Mouse (Mus musculus): ENCODE results near the gene Celf2.

Celf2 gene

DNA sequence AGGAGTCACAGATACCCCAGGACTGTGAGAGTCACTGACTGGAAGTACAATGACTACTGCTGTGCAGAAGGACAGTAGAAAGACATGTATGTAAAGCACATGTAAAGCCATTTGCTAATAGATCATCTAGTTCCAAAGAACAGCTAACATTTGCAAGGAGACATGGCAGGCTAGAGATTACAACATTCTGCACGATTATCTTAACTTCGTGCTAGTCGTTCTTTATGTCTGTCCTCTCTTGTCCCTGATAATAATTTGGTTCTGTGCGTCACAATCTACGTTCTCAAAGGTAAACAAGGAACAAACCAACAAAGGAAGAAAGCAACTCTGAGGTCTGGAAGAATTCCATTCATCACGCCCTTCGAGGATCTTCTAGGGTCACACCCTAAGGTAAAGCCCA is 805.0 kb downstream of the Celf2 start:
- no peak for DNase-seq (ENCODE audit: low read depth, low spot score)

DNA sequence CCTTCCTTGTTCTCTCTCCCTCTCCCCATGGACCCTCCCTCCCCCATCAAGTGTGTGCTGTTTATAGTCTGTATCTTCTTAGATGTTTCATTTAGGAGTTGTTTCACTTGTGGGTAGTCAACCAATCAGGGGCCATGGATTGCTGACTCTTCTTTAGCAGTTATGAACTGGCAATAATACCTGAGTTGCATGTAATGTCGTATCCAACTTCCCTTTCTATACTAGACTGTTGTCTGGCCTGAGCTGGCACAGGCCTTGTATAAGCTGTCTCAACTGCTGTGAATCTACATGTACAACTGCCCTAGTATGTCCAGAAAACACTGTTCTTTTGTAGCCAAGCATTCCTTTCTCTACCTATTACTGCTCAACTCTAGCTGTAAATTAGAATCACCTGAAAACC is 813.0 kb downstream of the Celf2 start:
- DNase-seq (ENCODE audit: low read depth, low spot score), result no peak

DNA sequence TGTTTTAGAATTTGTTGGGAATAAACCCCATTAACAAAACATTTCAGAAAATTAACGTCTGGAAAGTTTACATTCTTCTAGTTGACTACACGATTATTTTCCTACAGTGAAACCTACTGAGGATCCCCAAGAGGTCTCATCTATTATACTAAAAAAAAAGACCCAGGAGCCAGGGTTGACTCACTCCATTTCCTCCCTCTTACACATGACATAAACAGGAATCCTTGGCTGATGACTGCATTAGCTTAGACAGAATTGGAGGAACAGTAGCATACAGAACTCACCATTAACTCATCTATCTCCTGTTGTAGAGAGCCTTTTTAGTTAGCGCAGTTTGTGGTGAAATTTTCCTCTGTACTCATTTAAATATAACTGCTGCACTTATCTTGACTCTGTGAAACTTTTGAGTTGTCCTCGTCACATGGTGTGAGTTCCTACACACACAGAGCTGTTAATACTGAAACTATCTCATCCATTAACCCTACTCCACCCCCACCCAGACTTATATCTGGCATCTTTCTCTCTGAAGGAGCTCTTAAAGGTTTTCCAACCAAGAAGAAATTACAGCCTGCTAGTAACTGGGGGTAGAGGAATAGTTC is 813.9 kb downstream of the Celf2 start:
- DNase-seq (ENCODE audit: low read depth, low spot score), result no peak

DNA sequence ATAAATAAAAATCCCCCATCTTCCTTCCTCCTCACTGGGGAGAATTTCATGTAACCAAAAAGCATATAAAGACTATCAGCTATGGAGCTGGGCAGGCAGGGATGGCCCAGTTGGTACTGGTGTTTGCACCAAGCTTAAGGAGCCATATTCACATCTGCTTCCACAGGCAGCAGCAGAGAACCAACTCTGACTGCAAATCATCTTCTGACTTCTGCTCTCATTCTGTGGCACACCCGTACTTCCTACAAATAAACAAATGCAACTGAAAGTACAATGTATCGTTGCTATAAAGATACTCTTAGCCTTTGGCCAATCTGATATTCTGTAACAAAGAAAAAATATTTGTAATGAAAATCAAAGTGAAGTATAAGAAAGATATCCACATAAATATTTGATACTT is 819.7 kb downstream of the Celf2 start:
- DNase-seq (ENCODE audit: low read depth, low spot score), result no peak

DNA sequence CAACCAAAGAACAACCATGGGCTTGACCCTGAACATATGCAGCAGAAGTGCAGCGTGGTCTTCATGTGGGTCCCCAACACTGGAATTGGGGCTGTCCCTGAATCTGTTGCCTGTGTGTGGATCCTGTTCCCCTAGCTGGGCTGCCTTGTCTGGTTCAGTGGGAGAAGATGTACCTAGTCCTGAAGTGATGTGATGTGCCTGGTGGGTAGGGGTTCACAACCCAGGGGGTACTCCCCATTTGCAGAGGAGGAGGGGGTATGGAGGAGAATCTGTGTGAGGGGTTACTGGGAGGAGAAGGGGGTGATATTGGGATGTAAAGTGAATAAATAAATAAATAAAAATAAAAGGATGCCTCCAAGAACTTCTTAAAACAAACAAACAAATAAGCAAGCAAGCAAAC is 831.1 kb downstream of the Celf2 start:
- no peak for DNase-seq (ENCODE audit: low read depth, low spot score)

DNA sequence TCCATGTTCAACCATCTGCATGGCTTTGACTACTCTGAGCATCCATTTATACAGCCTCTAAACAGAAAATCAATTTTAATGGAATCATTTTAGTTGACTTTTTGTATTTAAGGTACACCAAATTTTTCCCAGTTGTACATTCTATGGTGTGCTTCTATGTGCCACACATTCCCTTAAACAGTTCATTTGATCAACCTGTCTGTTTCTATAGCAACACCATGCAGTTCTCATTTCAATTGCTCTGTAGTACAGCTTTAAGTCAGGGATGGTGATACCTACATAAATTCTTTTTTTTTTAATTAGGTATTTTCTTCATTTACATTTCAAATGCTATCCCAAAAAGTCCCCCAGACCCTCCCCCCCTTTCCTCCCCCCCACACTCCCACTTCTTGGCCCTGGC is 831.9 kb downstream of the Celf2 start:
- DNase-seq (ENCODE audit: low read depth, low spot score), result no peak

DNA sequence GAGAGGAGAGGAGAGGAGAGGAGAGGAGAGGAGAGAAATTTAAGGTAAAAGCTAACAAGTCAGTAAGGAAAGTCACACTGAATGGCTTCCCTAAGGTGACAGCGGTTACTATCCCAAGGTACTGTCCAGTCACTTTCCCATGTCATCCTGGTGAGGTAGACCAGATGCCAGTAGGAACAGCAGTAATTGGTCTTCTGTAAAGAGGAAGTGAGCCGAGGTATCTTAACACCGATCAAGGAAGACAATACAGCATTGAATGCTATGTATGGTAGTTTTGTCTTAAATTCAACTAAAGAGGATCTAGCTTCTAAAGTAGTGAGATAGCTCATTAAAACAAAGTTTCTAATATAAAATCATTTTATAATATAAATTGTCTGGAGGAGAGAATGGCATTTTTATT is 835.0 kb downstream of the Celf2 start:
- DNase-seq (ENCODE audit: low read depth, low spot score), result no peak

DNA sequence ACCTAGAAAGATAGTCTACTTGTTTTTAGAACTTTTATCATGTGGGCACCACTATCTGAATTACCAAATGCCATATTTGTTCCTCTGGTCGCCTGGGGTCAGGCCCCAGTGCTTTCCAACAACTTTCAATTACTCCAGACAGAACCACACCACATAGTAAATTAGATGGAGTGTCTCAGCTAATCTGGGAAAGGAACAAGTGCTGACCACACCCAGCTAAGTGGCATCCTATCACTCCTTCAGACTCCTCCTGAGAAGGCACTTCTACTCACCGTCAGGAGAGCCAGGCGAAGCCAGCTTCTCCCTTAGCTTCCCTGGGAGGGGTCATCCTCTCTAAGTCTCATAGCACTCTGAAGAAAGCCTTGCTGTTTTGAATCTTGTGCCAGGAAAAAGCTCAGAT is 835.9 kb downstream of the Celf2 start:
- no peak for DNase-seq (ENCODE audit: low read depth, low spot score)

DNA sequence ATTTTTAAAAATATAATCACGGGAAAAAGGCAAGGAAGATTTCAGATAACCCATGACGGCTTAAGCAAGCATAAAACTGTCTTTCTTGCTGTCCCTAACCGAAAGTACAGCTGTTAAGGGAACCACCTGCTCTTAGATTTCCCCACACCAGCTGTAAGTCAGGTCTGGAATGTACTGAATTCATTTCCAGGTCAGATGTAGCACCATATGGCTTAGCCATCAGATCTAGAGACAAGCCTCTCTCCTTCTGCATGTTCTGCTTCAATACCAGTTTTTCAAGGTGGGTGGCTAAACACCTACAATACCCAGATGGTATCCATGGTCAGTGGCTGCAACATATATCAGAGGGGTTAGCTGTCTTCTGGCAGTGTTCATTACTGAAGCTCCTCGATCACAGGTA is 841.8 kb downstream of the Celf2 start:
- no peak for DNase-seq (ENCODE audit: low read depth, low spot score)

DNA sequence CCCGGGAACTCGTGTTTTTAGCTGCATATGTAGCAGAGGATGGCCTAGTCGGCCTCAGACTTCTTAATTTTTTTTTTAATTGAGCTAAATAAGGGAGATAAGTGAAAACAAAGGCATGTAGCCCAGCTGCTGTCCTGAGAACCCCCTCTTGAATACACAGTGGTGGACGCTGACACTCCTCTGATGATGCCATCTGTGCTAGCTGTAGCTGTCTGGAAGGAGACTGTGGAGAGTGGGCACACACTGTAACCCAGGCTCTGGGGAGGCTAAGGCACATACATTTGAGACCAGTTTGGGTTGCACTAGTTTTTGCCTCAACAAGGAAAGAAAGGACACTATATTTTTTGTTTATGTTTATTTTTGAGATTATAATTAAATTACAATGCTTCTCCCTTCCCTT is 849.5 kb downstream of the Celf2 start:
- no peak for DNase-seq (ENCODE audit: low read depth, low spot score)

DNA sequence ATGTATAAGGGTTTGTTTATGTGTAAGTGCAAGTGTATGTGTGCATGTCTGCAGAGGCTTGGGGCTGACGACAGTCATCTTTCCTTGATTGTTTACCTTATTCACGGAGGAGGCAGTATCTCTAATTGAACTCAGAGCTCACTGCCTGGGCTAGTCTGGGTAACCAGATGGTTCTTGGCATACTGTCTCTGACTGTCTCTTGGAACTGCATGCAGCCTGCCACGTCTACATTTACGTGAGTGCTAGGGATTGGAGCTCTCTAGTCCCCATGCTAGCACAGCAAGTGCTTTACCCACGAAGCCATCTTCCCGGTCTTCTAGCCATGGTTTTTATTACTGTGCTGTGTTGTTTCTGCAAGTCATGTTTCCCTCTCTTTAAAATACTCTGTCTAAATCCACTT is 855.6 kb downstream of the Celf2 start:
- DNase-seq (ENCODE audit: low read depth, low spot score), result no peak

DNA sequence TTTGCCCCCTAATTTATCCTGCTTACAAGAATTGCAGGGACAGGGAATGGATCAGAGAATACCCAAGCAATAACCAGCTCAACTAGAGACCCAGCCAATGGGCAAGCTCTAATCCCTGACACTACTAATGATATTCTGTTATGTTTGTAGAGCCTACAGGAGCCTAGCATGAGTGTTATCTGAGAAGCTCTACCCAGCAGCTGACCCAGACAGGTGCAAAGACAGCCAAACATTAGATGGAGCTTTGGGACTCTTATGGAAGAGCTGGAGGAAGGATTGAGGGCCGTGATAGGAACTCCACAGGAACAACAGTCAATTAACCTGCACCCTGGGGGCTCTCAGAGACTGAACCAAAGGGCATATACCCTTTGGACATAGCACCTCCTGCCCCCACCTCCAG is 857.7 kb downstream of the Celf2 start:
- no peak for DNase-seq (ENCODE audit: low read depth, low spot score)

DNA sequence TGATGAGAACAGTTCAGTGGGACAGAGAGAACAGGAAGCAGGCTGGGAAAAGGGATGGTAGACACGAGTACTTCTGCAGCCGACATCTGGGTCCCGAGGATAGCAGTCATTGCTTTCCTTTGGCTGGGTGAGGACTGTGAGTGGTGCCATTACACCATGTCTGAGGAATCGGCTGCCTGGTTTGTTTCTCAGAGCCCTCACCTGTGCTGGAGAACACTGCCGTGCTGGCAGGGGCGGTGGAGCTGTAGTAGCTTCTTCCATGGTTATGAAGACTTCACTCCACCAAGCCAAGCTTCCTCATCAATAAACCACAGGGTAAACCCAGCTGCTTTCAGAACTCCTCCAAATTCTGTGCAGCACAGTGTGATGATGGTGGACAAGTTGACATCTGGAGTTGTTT is 860.5 kb downstream of the Celf2 start:
- no peak for DNase-seq (ENCODE audit: low read depth, low spot score)

DNA sequence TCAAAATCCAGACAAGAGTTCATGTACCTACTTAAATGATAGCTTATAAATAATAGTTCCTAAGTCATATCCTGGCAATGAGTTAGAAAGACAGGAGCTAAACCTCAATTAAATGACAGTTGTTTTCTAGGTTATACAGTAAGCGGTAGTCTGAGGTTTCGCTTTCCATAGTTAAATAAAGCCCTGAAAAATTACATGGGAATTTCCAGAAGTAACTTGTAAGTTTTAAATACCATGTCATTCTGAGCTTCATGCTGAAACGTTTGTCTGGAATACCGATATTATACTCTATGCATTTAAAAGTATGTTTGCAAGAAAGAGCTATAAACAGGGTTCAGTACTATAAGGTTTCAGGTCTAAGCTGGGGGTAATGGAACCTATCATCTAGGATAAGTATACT is 862.3 kb downstream of the Celf2 start:
- no peak for DNase-seq (ENCODE audit: low read depth, low spot score)

DNA sequence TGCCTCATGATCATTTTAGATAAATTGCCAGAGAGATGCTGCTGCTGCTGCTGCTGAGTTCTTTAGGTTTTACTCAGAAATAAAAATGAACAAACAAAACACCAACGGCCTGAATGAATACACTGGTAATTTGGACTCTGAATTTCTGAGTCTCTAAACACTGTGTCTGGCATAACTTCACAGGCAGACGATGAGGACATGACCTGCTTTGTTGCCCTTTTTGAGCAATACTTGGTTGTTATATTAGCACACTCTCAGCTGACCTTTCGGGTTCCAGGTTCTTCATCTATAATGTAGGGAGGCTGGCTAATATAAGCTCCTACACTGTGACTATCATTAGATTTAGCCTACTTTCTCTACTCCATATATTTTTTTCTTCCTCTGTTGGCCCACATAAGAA is 863.0 kb downstream of the Celf2 start:
- DNase-seq (ENCODE audit: low read depth, low spot score), result no peak

DNA sequence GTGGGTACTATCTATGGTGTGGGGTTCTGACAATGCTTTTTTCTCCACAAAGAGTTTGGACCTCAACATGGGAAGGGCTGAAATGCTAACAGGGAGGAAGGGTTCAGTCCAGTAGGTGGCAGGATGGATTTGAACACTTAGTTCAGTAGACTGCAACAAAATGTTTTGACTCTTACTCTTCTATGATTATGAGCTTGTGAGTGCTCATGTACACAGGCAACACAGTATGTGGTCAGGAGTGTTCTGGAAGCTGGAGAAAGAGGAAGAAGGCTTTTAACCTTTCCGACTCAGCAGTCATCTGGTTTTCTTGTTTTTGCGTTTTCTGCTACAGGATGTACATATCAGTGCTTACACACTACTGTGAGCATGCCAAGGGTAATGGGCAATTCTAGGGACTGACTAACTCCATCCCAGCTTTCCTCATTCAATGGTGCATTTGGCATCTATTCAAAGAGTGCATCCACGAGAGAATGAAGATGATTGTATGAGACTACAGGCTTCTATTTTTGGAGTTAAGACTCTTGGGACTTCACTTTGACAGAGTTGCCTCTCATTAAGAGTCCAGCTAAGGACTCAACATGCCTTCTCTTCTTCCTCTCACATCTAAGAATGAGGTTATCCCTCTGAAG is 867.0 kb downstream of the Celf2 start:
- DNase-seq (ENCODE audit: low read depth, low spot score), result no peak

DNA sequence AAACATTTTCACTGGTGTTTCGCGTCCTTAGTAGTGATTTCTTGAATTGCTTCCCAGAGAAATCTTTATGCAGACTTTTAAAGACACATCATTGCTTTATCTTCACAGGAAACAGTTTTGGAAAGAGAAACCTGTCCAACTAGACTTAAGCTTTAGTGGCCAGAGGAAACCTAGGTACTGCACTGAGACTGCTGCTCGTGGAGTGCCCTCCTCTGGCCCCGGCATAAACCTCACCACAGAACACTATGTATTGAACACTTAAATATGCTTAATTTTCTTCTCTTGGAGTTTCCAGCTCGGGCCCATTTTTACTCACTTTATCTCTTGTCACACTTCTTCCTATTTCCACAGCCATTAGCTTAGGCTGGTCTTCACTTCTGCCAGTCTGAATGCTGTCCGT is 870.0 kb downstream of the Celf2 start:
- no peak for DNase-seq (ENCODE audit: low read depth, low spot score)

DNA sequence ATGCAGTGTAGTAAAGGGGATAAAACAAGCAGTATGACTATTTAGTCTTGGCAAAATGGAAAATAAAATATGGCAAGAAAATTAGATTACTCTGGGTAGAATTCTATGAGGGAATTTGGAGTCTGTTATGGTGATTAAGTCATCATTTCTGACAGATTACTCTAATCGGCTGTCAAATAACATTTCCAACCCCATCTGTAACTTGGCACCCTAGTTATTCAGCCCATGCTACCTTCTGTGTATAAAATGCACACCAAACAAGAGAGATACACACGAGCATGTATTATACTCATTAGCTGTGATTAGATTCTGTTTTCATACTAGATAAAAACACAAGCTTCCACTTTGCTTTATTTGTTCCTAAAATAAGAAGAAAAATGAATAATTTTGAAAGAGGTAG is 872.2 kb downstream of the Celf2 start:
- DNase-seq (ENCODE audit: low read depth, low spot score), result no peak

DNA sequence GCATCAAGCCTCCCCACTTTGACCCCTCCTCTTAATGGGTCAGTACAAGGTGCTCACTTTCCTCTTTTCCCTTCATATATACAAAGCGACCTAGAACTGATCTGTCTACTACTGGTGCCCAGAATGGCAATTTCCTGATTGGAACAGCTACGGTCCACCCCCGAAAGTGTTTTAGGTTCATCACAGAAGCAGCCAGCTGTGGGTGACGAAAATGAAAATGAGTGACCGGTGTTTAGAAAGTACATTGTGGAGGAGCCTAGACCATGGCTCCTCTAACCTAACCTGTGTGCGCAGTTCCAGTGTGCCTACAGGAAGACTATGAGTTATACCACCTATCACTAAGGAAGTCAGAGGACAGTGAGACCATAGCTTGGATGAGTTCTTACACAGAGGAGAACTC is 874.5 kb downstream of the Celf2 start:
- DNase-seq (ENCODE audit: low read depth, low spot score), result no peak

DNA sequence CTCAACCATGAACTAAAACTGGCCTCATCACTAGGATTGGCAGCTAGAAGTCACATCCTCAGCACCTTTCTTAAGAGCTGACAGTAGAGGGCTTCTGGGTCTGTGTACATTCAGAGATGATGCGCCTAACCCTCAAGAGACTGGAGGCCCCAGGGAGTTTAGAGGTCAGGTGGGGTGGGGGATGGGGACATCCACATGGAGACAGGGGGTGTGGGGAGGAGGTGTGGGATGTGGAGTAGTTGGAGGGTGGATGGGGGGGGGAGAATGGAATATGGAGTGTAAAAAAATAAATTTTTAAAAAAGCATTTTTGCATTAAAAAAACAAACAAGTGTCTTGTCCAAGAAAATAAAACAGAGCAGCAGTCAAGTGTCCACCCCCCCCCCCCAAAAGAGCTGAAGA is 876.2 kb downstream of the Celf2 start:
- no peak for DNase-seq (ENCODE audit: low read depth, low spot score)

DNA sequence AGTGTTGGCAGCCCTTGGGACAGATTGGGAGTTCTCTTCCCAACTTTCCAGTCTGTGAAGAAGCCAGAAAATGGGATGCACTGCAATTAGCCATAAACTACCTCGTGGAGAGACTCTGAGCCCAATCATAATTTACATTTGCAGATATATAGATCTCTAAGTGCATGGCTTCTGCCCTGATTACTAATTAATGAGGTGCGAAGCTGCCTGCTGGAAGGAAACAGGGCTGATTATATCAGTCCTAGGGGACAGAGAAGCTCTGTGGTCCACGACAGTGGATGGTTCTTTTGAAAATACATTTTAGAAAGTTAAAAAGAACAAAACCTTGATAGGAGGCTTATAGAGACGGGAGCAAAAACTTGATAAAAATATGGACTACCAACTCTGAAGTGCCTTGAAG is 885.6 kb downstream of the Celf2 start:
- no peak for DNase-seq (ENCODE audit: low read depth, low spot score)

DNA sequence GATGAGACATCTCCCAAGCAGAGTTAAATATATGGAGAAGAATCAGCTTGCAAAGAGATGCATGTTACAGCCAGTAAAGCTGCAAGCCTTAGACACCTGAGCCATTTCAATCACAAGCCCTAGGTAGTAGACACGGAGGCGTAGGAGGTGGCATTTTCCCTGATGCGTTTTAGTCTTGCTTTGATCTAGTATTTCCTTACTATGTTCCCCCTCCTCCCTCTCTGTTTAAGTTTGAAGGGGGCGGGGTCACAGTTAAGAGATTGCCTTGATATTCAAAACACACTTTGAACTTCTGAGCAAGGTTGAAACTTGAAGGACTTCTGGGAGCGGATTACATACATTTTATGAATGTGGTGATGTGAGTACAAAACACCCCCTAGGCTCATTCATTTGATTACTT is 887.3 kb downstream of the Celf2 start:
- peak; percentile 5 for DNase-seq (ENCODE audit: low read depth, low spot score)

DNA sequence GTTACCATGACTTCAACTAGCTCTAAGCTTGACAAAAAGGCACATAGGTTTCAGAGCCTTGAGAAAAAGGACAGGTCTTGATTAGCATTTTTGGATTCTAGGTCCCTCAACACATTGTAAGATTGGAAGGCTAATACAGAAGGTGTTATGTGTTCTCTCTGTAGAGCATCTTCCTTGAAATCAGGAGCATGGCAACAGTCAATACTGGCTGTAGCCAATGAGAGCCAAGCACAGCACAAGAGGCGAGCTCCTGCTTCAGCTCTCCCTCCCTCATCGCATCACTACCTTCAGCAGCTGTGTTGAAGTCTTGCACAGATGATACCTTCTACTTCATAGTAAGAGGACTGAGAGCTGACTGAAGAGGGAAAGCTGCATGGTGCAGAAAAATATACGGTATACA is 890.5 kb downstream of the Celf2 start:
- no peak for DNase-seq (ENCODE audit: low read depth, low spot score)

DNA sequence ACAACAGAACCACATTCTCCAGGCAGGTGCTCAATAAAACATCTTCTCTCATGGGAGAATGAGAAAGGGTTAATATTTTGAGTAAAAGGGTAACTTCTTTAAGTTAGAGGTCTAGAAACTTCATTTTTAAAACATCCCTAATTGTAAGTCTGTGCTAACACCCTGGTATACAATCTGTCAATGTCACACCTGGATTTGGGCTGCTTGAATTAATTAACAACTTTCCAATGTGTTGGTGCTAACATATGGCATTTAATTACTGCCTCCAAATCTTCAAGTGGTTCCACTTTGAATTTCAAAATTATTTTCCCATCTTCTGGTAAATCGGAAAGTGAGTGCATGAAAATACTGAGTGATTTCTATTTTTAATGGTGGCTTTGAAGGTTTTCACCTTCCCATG is 890.9 kb downstream of the Celf2 start:
- no peak for DNase-seq (ENCODE audit: low read depth, low spot score)
